Mouse (Mus musculus) right cerebral cortex, adult 2 months (tissue): ENCODE results near the gene Col17a1.

Experiments used
- DNase-seq, 2 experiments: peaks; one replicate each; pipeline ENCODE4 v3.0.0; 2021 to 2022; ENCODE audit warnings: low spot score in 2 of 2

The Col17a1 gene

GRCm38 (mm10) chr19:47667601-47668000, 24.3 kb downstream of the Col17a1 start:
- DNase-seq: no peak

DNA sequence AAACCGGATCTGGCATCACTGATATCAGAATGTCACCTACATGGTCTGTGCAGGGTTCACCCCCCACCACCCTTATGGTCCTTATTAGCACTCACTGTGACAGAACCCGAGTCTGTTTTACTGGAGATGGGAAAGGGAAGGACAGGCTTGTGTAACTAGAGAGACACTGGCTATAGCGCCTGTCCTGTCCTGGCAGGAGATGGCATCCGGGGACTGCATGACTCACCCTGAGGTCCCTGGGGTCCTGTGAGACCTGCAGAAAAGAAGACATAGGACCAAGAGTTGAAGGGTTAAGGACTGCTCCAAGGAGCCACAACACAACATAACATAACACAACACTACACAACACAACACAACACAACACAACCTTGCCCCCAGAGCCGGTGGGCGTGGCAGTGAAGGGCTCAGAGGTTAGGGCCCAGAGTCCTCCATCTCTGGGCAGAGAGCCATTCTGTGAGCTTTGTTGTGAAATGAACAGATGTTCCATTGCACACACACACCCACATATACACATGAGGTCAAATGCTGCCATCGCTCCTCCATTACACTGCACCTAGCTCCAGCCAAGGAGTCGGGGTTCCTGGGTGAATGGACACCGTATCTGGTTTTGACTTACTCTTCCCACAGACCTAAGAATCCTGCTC, 32.0 kb downstream of the Col17a1 start:
- no peak for DNase-seq

GRCm38 (mm10) chr19:47658914-47659535, 32.9 kb downstream of the Col17a1 start:
- peak; percentile 59 to 66 for DNase-seq

- no peak for DNase-seq
Observed at GRCm38 (mm10) chr19:47654896-47655295, 37.0 kb downstream of the Col17a1 start.

DNA sequence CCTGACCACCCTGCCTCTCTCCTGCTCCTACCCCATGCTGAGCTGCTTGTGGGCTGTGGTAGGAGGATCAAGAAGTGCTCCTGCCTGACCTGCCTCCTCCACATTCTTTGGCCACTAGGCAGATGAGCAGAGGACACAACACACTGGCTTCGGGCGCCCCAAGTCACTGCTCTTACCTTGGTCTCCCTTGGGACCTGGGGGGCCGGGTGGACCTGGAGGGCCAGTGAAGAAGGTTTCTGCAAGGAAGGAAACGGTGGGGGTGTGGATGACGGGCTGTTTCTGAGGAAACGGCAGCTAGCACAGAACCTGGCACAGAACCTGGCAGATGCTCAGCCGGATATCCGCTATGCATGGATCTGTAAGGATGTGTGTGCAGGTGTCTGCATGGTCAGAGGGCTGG, 38.7 kb downstream of the Col17a1 start:
- DNase-seq: no peak

DNA sequence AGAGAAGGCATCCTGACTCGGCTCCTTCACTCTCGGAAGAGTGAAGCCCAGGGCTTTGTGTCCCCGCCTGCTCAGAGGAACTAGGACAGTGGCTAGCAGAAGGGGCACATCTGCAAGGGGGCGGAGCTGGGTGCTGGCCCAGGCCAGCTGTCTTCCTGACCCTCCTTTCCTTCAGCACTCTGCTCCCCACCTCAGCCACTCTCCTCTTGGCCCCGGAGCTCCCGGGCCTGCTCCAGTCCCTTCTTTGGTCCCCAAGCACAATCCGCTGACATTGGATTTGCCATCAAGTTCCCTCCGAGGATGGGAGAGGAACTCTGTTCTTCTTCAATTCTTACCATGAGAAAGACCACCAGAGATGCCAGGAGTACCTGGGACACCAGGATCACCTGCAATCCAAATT, 39.6 kb downstream of the Col17a1 start:
- no peak for DNase-seq

DNA sequence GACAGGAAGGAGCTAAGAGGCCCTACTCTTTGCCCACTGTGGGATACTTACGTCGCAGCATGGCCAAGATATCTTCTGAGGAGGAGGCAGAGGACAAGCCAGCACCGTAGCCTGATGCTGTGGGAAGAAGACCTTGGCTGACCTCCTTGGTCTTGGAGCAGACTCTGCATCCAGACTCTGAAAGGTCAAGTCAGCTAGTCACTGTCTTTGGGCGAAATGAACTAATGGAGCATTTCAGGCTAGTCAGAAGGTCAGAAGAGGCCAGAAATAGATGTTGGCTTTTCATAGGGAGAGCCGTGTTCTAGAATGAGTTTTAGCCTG, 40.8 kb downstream of the Col17a1 start:
- DNase-seq: no peak

GRCm38 (mm10) chr19:47650366-47651159, 41.3 kb downstream of the Col17a1 start:
- DNase-seq: no peak

GRCm38 (mm10) chr19:47649071-47649470, 42.8 kb downstream of the Col17a1 start:
- DNase-seq: no peak

DNA sequence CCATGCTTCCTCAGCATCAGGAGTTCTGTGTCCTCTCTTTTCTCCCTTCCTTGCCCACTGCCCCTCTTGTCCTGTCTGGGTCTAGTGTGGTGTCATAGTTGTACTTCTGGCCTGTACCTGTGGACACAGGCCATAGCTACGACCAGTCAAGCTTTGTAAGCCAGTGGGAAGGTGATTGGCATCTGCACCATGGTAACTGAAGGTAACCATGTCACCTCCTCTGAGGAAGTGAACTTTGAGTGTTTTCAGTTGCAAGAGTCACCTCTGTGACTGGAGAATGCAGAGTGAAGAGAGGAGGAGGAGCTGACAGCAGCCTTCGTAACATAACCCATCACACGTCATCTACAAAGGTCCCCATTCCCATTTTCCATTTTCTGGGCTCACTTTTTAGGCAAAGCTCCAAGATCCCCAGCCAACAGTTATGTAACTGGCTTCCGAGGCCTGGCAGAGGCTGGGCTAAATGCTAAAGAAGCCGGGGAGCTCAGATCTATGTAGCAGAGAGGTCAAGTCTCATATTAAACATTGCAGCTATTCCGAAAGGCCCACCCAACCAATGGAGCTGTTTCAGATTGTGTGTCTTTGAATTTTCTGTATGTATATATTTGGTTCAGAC, 45.3 kb downstream of the Col17a1 start:
- no peak for DNase-seq

DNA sequence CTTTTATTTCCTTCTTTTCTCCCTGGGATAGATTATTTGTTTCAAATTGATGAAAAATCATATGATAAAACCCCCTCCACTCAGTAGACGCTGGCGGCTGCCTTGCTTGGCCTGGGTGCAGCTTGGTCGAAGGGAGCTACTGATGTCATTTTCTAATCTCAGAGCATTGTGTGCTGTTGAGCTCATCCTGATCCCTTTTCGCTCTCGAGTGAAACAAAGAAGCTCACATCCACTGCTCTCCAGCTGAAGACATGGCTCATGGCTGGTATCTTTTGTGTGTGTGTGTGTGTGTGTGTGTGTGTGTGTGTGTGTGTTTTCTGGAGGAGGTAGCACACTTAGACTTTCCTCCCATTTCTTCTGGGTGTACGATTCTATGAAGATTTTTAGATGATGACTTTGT, 46.3 kb downstream of the Col17a1 start:
- DNase-seq: no peak

DNA sequence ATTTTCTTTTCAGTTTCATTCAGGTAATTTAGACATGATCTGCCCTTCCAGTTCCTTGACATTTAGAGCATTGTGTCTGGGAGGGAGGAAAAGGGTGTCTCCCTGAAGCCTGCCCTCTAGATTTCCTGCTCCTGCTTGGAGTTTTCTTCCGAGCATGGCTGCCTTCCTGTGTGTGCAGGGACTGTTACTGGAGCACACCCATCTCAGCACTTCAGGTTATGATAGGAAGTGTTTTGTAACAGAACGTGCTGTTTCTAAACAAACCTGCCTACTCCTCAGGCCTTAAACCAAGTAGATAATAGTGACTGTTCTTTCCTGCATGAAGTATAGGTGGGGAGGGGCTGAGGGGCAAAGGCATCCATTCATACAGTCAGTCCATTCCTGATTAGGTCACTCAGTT, 48.0 kb downstream of the Col17a1 start:
- no peak for DNase-seq

- no peak for DNase-seq
Observed at GRCm38 (mm10) chr19:47635380-47635779, 56.5 kb downstream of the Col17a1 start.

DNA sequence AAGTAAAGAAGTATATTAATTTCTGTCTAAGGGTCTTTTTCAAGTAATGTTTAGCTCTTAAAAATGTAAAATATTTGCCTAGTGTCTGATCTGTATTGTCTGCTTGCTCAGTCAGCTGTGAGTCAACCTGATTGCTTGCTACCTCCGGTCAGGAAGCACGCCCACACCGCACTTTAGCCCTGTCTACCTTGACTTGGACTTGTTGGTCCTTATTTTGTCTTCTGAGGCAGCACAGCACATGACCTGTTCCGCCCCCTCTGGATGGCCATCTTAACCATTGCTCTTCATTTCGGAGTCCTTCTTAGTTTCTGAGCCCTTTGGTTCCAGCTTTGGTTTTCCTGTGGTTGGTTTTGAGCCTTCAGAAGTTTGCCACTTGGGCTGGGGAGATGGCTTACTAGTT, 60.1 kb downstream of the Col17a1 start:
- DNase-seq: no peak

DNA sequence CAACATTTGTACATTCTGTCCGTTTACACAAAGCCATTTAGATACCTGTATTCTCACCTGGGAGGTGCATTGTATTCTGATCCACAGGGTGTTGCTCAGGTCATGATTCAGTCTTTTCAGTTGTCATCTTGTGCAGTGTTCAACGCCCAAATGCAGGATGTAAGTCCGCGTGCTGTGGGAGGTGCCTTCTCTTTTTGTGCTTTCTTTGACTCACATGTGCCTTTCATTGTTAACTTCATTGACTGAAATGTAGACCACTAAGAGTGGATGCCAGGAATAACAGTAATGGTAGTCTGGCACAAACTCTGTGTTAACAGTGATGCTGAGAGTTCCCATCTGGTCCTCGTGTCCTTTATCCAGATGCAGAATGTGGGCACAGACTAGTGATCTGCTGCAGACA, 61.5 kb downstream of the Col17a1 start:
- no peak for DNase-seq

GRCm38 (mm10) chr19:47629068-47629467, 62.8 kb downstream of the Col17a1 start:
- no peak for DNase-seq

DNA sequence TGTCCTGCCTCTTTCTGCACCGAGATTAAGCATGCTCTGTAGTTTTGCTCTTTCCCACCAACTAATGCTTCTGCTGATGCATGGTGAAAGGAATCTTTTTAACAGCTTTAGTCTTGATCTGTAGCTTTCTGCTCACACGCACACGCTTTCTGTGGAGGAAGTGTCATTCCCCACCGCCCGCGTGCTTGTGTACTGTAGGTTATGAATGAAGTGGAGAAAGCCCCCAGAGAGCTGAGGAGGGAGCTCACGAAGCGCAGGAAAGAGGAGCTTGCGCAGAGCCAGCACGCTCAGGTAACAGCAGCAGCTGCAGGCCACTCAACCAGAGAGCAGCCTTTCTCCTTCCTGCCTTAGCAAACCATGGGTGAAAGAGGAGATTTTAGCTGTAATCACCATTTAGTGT, 64.4 kb downstream of the Col17a1 start:
- DNase-seq: peak; percentile 56

GRCm38 (mm10) chr19:47624940-47625711, 66.8 kb downstream of the Col17a1 start:
- DNase-seq: no peak

DNA sequence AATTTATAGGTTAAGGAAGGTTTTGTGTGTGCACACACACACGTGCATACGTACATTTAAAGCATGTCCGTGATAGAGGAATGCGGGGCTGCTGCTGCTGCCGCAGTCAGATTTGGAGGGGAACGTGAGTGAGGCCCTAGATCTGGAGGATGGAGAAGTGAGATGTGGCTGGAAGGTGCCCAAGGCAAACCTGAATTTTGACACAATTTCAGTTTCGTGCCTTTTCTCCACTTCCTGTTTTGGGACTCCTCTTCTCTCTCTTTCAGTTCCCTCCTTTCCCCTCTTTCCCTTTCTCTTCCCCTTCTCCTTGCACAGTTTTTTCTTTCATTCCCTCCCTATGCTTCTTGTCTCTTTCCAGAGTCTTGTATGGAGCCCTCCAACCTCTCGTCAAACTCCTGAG, 70.4 kb downstream of the Col17a1 start:
- DNase-seq: no peak

- DNase-seq: no peak
Observed at GRCm38 (mm10) chr19:47613442-47613841, 78.5 kb downstream of the Col17a1 start.

DNA sequence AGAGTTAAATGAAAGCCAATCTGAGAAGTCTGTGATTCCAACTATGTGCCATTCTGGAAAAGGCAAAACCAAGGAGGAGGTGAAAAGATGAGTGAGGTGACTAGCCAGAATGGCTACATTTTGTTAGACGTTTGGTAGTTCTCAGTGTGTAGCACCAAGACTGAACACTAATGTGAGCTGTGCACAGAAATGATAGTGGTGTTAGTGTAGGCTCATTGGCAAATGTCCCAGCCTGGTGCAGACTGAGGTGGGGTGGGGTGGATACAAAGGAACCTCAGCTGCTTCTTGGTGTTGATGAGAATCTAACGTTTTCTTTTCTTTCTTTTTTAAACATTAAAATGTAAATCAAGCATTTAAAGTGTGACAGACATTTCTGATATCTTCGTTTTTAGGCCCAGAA, 83.4 kb downstream of the Col17a1 start:
- no peak for DNase-seq
